Mouse (Mus musculus) urinary bladder, postnatal 25 days (tissue): ENCODE results near the gene Ap4m1.

Source experiments
- DNase-seq: peaks from one replicate; pipeline ENCODE4 v3.0.0; 2022; ENCODE audit warnings: low spot score

Ap4m1 gene

DNA sequence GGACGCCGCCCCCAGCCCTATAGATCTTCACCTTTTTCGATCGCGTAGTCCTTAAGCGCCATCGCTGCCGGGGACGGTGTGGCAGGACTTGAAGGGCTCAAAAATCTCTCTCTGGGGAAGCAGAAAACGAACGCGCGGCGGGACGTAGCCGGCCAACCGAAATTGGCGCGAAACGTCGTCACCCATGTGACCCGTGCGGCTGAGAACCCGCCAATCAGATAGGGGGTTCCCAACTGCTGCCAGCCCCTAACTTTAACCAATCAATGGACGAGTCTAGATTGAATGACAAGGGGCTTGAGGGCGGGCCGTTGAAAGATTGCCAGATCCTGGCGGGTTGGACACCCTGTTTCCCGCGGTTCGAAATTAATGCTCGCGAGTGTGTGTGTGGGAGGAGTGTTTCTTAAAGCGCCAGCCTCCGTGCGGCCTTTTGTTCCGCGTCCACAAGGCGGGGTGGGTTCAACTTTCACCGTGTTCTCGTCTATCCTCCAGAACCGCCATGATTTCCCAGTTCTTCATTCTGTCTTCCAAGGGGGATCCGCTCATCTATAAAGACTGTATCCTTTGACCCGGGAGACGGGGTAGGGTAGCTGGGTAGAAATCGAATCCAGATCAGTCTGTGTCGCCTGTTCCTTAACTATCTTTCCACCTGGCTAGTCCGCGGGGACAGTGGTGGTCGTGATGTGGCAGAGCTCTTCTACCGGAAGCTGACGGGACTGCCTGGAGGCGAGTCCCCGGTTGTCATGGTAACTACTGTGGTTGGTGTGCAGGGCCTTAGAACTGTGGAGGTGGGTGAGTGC, at the start of gene Ap4m1, which contains the start of gene Mcm7:
Gene Ap4m1, plus strand, starts transcription at position 308 of the 797 bp plus-strand sequence.
Gene Mcm7, minus strand, starts transcription at position 728 of the 797 bp plus-strand sequence.
- DNase-seq, result peak; percentile 95

- no peak for DNase-seq
Measured at GRCm38 (mm10) chr5:138132425-138133064, 39.3 kb upstream of the Ap4m1 start.

DNA sequence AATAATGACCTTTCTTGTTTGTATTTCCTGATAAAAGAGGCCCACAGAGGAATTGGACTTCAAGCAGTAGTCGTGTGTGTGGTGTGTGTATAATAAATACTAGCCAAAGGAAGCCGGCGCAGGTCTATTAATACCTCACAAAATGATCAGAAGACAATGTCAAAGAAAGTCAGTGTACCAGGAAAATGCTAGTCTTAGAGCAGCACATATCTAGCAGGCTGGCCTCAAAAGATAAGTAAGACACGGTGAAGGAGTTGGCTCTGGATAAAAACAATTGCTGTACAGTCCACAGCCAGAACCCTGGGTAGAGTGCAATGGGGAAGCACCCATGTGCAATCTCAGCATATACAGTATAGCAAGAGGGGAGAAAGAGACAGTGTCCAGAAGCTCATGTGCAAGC, 34.5 kb upstream of the Ap4m1 start:
- DNase-seq, result no peak

DNA sequence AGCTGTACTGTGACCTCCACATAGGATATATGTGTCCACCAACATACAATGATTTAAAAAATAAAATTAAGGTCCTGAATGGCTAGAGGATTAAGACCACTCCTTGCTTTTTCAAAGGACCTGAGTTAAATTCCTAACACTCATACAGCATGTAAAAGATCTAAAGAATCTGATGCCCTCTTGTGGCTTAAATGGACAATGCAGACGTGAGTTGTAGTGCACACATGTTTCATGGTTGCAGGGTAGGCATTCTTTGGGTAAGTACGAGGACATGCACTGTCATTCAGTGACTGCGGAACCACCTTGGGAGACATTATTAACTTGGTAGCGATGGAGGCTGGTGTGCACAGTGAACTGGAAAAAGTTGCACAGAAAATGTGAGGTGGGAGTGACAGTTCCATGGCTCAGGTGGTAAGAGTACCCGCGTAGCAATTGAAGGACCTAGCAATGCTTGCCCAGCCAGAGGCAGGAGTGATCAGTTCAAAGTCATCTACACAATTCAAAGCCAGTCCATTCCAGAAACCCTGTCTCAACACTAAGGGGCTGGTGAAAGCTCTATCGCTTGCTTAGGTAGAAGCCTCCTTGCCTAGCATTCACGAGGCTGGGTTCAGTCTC, 33.8 kb upstream of the Ap4m1 start:
- DNase-seq, result no peak

DNA sequence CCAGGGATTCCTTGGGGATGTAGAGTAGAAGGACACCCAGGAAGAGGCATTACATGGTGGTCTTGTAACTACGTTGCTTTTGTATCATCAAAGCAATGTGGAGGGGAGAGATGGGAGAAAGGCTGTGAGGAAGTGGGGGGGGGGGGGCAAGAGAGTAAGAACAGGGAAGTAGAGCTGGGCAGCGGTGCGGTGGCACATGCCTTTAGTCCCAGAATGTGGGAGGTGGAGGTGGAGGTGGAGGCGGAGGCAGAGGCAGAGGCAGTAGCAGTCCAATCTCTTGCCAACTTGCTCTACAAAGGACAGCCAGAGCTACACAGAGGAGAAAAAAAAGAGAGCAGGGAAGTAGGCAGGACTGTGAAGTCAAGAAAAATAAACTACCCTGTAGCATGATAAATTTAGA, 33.2 kb upstream of the Ap4m1 start:
- DNase-seq, result no peak

- no peak for DNase-seq
Measured at GRCm38 (mm10) chr5:138154390-138154789, 17.4 kb upstream of the Ap4m1 start.

GRCm38 (mm10) chr5:138155443-138155976, 16.3 kb upstream of the Ap4m1 start, which contains the start of gene Zfp113:
TSS of gene Zfp113 (minus strand) at chr5:138155744.
- DNase-seq, result peak; percentile 66

GRCm38 (mm10) chr5:138160224-138160762, 11.5 kb upstream of the Ap4m1 start:
- no peak for DNase-seq

GRCm38 (mm10) chr5:138160842-138161665, 10.7 kb upstream of the Ap4m1 start, which contains the start of gene Cops6:
TSS of gene Cops6 (plus strand) at chr5:138161071.
- peak; percentile 94 for DNase-seq

- no peak for DNase-seq
Measured at GRCm38 (mm10) chr5:138163046-138163445, 8.8 kb upstream of the Ap4m1 start.

- no peak for DNase-seq
Measured at GRCm38 (mm10) chr5:138163610-138164009, 8.2 kb upstream of the Ap4m1 start.

- DNase-seq, result no peak
Measured at GRCm38 (mm10) chr5:138165594-138165993, 6.2 kb upstream of the Ap4m1 start.

GRCm38 (mm10) chr5:138170936-138171561, 753 bp upstream of the Ap4m1 start:
- peak; percentile 95 for DNase-seq

DNA sequence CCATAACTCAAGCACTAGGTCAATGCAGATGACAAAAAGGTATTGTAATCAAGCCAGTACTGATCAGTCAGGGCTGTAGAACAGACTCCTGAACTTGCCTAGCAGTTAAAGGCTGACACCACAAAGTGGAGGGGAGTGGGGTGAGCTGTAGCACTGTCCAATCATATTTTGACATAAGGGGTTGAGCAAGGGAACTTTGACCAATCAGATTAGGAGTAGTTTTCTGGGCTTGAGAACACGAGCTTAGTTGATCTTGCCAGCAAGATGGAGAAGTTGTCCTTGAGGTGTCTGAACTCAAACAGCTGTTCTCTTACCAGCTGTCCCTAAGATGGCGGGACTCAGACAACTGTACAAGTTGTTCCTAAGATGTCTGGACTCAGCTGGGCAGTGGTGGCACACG, 1.4 kb downstream of the Ap4m1 start:
- no peak for DNase-seq

DNA sequence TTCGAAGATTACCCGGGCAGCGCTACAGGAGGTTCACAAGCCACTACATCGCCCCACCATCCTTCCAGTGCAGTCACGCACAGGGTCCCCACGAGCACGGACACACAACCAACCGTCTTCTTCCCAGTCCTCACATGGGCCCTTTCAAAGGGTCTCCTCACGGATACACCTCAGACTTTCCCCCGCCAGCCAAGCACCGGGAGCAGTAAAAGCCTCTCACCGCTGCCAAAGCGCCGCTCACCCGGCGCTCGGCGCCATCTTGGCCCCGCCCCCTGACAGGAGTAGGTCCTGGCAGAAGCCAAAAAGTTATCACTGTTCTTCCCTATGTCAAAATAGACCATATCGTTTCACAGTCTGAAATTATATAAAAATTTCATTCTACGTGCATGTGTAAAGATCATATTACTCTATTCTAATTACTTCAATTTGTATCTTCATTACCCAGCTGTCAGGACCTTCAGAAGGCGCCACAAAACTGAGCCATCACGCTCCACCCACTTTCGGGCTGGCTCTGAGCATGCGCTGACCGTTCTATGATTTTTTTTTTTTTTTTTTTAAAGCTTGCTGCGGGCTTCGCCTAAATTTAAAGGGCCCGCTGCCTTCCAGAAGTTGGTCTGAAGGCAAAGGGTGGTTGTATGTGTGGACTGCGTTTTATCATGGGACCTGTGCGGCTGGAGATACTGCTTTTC, 15.3 kb downstream of the Ap4m1 start, which contains the start of the genes Taf6 and Cnpy4:
Gene Taf6, minus strand, starts transcription at position 502 of the 689 bp plus-strand sequence.
Gene Cnpy4, plus strand, starts transcription at position 536 of the 689 bp plus-strand sequence.
- peak; percentile 77 for DNase-seq

- peak; percentile 23 for DNase-seq
Measured at GRCm38 (mm10) chr5:138187661-138188306, 16.0 kb downstream of the Ap4m1 start.

- DNase-seq, result peak; percentile 77
Measured at GRCm38 (mm10) chr5:138193771-138194727, 22.2 kb downstream of the Ap4m1 start, which contains the start of gene Mblac1. TSS of gene Mblac1 (plus strand) at chr5:138194314.

DNA sequence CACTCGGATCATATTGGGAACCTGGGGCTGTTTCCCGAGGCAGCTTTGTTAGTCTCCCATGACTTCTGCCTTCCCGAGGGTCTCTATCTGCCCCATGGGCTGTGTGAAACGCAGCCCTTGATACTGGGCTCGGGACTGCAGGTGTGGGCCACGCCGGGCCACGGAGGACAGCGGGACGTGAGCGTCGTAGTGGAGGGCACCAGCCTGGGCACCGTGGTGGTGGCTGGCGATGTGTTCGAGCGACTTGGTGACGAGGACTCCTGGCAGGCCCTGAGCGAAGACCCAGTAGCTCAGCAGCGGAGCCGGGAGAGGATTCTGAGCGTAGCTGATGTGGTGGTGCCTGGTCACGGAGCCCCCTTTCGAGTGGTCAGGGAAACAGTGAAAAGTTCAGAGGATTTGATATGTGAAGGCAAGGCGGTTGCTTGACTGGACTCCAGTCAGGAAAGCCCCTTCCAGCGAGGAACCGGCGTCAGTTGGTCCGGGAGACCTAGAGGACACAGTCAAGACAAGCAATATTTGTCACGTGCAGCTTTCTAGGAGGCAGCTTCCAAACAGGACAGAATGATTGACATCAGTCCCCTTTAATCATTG, 23.0 kb downstream of the Ap4m1 start:
- DNase-seq, result peak; percentile 31
